Mouse (Mus musculus) cerebellum, postnatal 25 days (tissue): Measurements from ENCODE around the gene Rgs19.

Source experiments
- DNase-seq, 2 experiments: peaks; one replicate each; pipeline ENCODE4 v3.0.0; 2021; ENCODE audit warnings: mixed read lengths in 2 of 2

Gene Rgs19

DNA sequence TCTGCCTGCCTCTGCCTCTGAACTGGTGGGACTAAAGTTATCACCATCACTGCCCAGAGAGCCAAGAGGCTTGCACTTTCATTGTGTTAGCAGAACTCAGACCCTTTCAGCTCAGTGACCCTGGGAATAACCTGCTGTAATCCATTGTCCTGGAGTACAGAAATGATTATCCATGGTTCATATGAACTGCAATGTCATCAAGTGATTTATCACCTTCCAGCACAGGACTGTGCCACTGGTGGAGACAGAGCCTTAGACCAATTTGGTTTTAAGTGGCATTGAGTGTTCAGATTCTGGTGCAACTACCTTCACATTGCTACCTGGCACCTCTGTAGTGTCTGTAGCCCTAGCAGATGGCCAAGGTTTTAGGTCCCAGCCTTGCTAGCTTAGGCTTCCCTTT lies 40.7 kb downstream of the Rgs19 start:
- no peak for DNase-seq

DNA sequence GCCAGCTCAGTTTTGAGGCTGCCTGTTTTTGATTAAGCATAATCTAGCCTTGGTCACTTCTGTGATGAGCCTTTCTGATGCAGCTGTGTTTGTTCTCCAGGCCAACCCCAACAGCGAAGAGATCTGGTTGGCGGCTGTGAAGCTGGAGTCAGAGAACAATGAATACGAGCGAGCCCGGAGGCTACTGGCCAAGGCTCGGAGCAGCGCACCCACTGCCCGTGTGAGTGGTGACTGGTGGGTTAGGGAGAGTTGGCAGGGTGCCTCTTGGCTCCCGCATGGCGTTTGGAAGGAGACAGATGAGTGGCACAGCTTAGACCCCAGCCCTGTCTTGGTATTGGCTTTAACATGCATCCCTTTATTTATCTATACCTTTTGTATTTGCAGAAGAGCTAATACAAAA lies 44.9 kb downstream of the Rgs19 start:
- peak in 1 of 2 experiments; percentile 14 for DNase-seq

DNA sequence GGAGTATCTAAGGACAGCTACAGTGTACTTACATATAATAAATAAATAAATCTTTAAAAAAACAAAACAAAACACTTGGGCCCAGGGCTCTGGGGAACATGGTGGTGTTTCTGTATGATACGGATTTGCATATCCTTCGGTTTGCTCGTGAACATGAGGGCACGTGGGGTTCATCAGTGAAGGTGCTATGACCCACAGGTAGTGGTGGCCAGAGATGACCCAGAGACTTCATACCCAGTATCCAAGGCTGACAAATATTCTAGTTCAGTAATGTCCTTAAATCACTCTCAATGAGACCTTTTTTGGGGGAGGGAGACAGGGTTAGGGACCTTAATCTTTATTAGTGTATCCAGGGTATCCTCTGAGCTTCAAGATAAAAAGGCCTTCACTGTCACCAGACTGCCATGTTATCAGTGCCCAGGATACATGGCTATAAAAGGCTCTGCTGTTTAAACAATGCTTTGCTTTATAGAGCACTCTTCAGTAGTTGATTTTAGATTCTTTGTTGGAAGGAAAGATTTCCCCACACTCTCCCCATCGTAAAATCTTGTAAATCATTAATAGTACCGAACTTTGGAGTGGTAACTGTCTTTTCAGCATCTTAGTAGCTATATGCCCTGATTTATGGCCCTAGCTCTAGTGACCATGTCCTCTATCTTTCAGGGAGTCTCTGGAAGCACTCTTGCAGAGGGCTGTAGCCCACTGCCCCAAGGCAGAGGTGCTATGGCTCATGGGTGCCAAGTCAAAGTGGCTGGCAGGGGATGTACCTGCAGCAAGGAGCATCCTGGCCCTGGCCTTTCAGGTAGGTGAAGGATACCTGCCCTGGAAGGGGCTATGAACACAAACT lies 46.9 kb downstream of the Rgs19 start:
- DNase-seq = no peak

DNA sequence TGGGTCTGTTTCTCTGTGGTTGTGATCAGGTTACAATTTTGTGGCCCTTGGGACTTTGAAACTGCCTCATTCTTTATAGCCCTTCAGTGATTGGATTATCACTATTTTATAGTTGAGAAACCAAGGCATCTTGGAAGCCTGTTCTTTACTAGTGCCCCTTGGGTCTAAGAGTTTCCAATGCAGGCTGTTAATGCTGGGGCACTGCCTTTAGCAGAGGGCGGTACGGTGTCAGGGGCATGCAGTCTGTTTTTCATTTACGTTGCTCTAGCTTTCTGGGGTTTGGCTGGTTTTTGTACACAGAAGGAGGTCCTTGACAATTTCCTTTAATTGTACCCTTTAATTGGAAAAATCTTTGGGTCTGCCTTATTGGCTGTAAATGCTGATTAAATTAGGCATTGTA lies 48.1 kb downstream of the Rgs19 start:
- no peak for DNase-seq

DNA sequence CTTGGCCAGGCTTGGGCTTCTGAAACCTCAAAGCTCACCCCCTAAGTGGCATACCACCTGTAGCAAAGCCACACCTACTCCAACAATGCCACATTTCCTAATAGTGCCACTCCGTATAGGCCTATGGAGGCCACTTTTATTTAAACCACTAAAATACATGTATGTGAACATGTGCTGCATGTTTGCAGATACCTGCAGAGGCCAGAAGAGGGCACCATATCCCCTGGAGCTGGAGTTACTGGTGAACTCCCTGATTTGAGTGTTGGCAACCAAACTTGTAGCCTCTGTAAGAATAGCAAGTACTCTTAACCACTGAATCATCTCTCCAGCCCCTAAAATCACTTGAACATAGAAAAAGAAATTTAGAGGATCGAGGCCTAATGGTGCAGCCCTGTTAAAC lies 49.4 kb downstream of the Rgs19 start:
- peak; percentile 31 to 60 for DNase-seq
